Mouse (Mus musculus) lung, postnatal 14 days (tissue): ENCODE measurements around the gene Itgb7.

Experiments used
- DNase-seq: peaks from one replicate; pipeline ENCODE4 v3.0.0; 2021

Gene Itgb7

GRCm38 (mm10) chr15:102224992-102225617 lies 6.6 kb downstream of the Itgb7 start:
- DNase-seq, result no peak

- peak; percentile 88 for DNase-seq
Measured at GRCm38 (mm10) chr15:102224186-102224991, 7.4 kb downstream of the Itgb7 start.

- no peak for DNase-seq
Measured at GRCm38 (mm10) chr15:102222386-102222785, 9.4 kb downstream of the Itgb7 start.

GRCm38 (mm10) chr15:102217325-102217724 lies 14.4 kb downstream of the Itgb7 start:
- DNase-seq, result no peak

DNA sequence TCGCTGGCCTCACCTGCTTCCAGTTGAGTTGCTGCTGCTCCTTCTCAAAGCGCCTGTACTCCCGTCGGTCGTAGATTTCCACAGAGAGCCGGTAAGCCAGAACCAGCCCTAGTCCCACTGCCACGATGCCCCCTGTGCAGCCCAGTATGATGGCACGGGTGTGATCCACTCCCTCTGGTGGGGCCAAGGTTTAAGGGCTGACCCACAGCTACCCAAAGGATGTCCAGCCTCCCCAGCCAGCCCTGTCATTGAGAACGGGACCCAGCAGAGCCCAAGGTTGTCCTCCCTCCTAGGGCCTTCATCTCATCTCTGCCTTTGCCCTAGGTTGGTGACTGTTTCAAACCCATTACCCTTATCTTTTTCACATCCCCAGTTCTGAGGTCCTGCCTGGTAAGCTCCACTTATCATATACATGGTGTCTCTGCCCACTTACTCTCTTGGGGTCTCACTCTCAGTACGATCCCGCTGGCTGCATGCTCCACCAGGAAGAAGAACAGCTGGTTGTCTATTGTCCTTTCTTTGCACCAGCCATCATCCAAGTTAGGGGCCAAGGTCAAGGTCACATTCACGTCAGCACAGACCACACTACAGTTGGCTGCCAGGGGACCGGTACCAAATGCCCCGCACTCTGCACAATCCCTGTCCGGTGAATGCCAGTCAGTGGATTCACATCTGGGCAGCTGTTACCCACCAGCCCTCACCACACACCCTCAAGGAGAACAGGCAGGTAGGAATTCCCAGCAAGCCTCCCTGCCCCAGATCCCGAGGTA lies 15.1 kb downstream of the Itgb7 start:
- DNase-seq, result no peak

- no peak for DNase-seq
Measured at GRCm38 (mm10) chr15:102215624-102216023, 16.1 kb downstream of the Itgb7 start.

DNA sequence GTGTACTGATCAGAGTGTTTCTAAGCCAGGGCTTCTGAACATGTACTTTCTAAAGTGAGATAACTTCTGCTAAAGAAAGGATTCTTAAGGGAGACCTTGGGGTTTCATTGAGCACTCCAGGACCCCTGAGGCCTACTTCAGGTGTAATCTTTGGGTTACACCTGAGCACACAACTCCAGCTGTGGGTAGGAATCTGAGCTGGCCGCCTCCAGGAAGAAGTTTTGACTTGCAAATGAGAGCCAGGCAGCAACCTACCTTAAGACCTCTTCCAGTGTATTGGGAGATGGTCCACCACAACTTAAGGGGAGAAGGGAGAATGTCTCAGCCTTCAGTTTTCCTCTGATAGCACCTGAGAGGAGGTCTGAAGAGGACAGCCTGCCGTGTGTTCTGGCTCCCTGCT lies 17.6 kb downstream of the Itgb7 start:
- DNase-seq, result no peak

DNA sequence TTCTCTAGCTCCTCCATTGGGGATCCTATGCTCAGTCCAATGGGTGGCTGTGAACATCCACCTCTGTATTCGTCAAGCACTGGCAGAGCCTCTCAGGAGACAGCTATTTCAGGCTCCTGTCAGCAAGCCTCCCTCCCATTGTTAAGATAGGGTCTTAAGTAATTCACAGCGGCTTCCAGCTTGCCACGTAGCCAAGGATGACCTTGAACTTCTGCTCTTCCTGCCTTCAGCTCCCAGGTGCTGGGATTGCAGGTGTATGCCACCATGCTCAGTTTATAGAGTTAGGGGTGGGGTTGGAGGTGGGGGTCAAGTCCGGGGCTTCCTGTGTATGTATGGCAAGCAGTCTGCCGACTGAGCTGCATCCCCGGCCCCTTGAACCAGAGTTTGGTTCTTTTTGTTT lies 19.8 kb downstream of the Itgb7 start:
- no peak for DNase-seq

GRCm38 (mm10) chr15:102210816-102211215 lies 20.9 kb downstream of the Itgb7 start:
- no peak for DNase-seq

- no peak for DNase-seq
Measured at GRCm38 (mm10) chr15:102209114-102209513, 22.6 kb downstream of the Itgb7 start.

GRCm38 (mm10) chr15:102208092-102208561 lies 23.6 kb downstream of the Itgb7 start:
- no peak for DNase-seq

DNA sequence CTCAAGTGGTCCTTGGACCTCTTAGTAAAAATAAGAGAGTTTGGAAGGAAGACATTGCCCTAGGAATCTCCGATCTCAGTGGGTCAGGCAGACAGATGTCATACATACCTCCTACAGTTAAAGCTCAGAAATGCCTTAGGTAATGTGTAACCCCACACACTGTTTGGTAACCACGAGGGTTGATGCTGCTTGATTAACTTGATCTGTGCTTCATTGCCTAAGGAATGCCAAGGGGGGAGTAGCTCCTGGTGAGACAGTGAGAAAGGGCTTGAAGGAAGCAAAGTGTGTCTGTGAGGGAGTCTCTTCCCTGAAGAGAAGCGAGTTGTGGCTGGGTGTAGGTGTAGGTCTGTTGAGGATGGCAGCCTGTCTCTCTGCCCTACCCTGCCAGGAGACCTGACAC lies 24.4 kb downstream of the Itgb7 start:
- no peak for DNase-seq

- no peak for DNase-seq
Measured at GRCm38 (mm10) chr15:102205779-102206178, 26.0 kb downstream of the Itgb7 start.

DNA sequence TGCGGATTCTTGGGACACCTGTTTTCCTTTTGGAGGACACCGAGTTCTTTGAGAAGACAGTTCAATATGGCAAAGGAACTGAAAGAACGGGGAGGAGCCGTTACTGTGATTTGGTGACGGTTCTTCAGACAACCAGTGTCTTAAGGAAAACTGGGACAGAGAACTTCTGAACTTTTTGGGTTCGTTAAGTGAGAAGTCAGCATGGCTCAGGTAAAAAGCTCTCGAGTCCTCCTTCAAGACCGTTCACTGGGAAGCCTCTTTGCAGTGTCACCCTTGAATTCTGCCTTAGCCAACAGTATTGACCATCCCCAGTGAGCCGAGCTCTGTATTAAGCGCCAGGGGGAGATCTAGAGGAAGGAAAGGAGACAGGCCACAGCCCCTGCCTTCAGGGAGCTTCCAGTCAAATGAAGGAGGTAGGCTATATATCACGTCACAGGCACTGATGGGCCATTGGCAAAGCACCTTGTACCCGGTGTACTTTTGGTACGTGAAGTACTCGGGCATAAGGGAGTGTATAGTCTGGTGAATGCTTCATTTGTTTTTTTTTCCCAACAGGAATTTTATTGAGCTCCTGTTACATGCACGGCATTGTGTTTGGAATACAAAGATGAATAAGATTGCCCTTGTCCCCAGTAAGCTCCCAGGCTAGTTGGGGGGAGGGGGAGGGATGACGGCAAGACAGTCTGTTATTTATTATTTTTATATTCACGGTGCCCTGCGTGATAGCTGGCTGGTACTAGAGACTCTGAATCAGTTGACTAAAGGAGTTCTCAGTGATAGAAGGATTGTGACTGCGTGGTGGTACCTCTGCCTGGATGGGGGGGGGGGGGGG lies 26.9 kb downstream of the Itgb7 start, which contains the start of gene Csad:
Gene Csad, minus strand, starts transcription at position 51 of the 832 bp plus-strand sequence.
- no peak for DNase-seq

GRCm38 (mm10) chr15:102203835-102204381 lies 27.8 kb downstream of the Itgb7 start:
- DNase-seq, result peak; percentile 70

- DNase-seq, result peak; percentile 95
Measured at GRCm38 (mm10) chr15:102202971-102203834, 28.5 kb downstream of the Itgb7 start, which contains the start of gene Zfp740. Gene Zfp740 (plus strand): TSS chr15:102203249.

GRCm38 (mm10) chr15:102198841-102199240 lies 32.9 kb downstream of the Itgb7 start:
- peak; percentile 44 for DNase-seq

DNA sequence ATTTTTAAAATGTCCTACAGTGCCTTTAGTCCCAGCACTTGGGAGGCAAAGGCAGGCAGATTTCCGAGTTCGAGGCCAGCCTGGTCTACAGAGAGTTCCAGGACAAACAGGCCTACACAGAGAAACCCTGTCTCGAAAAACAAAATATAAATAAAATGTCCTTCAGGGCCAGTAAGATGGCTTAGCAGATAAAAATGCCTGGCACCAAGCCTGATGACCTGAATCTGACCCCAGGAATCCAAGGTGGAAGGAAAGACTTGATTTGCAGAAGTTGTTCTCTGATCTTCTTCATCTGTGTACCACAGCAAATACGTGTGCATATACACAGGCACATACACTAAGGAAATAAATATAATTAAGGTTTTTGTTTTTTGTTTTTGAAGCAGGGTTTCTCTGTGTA lies 36.4 kb downstream of the Itgb7 start:
- no peak for DNase-seq

GRCm38 (mm10) chr15:102194439-102194838 lies 37.3 kb downstream of the Itgb7 start:
- no peak for DNase-seq

GRCm38 (mm10) chr15:102193652-102194051 lies 38.1 kb downstream of the Itgb7 start:
- DNase-seq, result no peak

DNA sequence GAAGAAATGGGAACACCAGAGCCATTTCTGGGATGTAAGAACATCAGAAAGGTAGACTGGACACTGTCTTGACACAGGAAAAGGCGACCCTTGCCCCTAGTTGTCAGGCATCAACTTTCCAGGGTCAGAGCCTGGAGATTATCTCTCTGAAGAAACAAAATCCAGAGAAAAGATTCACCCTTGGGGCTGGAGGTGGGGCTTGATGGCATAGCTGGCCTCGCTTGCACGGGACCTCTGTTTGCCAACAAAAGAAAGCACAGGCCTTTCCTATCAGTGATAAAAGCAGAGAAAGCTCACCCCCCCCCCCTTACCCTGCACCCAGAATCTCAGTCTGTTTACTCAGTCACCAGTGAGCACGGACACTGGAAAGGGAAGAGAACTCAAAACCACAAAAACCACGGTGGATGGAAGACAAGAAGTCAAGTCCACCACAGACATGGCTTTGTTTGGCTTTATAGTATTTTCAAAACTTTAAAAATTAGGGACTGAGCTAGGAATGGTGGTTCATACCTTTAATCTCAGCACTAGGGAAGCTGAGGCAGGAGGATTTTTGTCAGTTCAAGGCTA lies 38.8 kb downstream of the Itgb7 start:
- no peak for DNase-seq
